Comparison of ENCODE assay signal across 8 mouse cellular contexts in genomic region chr14:121108439-121109115, GRCm38 (mm10).
DNase-seq lines count a peak whose midpoint lies in the region; ATAC-seq lines count a peak whose summit lies in the region.

No protein-coding gene starts in this region.

- H3K36me3 ChIP-seq in hindbrain, embryonic 15.5 days = no peaks in the 10 kb centered on the region
- H3K36me3 ChIP-seq in liver, embryonic 11.5 days (ENCODE audit: control insufficient read depth, insufficient read depth, low read length) = peaks cover 3% of the 10 kb centered on the region; the same call in 1 of the 2 replicates
- no peaks in the 10 kb centered on the region; the same call in 1 of the 2 replicates for H3K36me3 ChIP-seq in stomach, embryonic 14.5 days (ENCODE audit: control insufficient read depth, insufficient read depth, low read length)

- H3K27me3 ChIP-seq in hindbrain, embryonic 15.5 days = no peaks in the 10 kb centered on the region
- H3K27me3 ChIP-seq in liver, embryonic 11.5 days (replicated peaks; ENCODE audit: control insufficient read depth, insufficient read depth, low read length) = no peaks in the 10 kb centered on the region
- no peaks in the 10 kb centered on the region for H3K27me3 ChIP-seq in stomach, embryonic 14.5 days (ENCODE audit: control insufficient read depth, insufficient read depth, low read length)

- no peak overlapping the region for H3K9ac ChIP-seq in hindbrain, embryonic 15.5 days
- no peak overlapping the region for H3K9ac ChIP-seq in liver, embryonic 11.5 days (ENCODE audit: low read depth, low read length)
- H3K9ac ChIP-seq in stomach, embryonic 14.5 days (replicated peaks; ENCODE audit: low read depth, low read length) = no peak overlapping the region

- H3K4me1 ChIP-seq in hindbrain, embryonic 15.5 days (replicated peaks) = peaks cover 35% of the 10 kb centered on the region
- peaks cover 26% of the 10 kb centered on the region for H3K4me1 ChIP-seq in liver, embryonic 11.5 days (replicated peaks; ENCODE audit: control insufficient read depth, insufficient read depth, low read length)
- peaks cover 36% of the 10 kb centered on the region for H3K4me1 ChIP-seq in stomach, embryonic 14.5 days (ENCODE audit: control insufficient read depth, insufficient read depth, low read length)

- H3K4me3 ChIP-seq in hindbrain, embryonic 15.5 days = no peak overlapping the region
- H3K4me3 ChIP-seq in liver, embryonic 11.5 days (ENCODE audit: low read depth, low read length) = no peak overlapping the region
- no peak overlapping the region for H3K4me3 ChIP-seq in stomach, embryonic 14.5 days (ENCODE audit: low read depth, low read length)

- no peaks in the 10 kb centered on the region for H3K9me3 ChIP-seq in hindbrain, embryonic 15.5 days
- H3K9me3 ChIP-seq in liver, embryonic 11.5 days (ENCODE audit: control insufficient read depth, low read length) = no peaks in the 10 kb centered on the region
- H3K9me3 ChIP-seq in stomach, embryonic 14.5 days (ENCODE audit: control insufficient read depth, low read depth, low read length) = no peaks in the 10 kb centered on the region

- peak; percentile 89 for DNase-seq in NIH3T3 (ENCODE audit: low read depth)
- DNase-seq in embryo, embryonic 9.5 days (ENCODE audit: extremely low spot score) = peak; percentile 55
- no peak for DNase-seq in liver, embryonic 11.5 days (ENCODE audit: low spot score)
- no peak for DNase-seq in c-Kit-positive CD71-positive TER-119-positive erythroid progenitor cells, embryonic 14.5 days (ENCODE audit: low spot score)
- no peak for DNase-seq in frontal cortex, postnatal 36 days (ENCODE audit: low spot score in 2 of 2)

- no peak for ATAC-seq in hindbrain, embryonic 15.5 days (ENCODE audit: low FRiP score, low read depth)
- no peak for ATAC-seq in liver, embryonic 11.5 days (replicated peaks; ENCODE audit: low FRiP score)
- ATAC-seq in stomach, embryonic 14.5 days (ENCODE audit: insufficient number of reproducible peaks, insufficient read depth, low FRiP score, low read depth) = peak; percentile 74
- ATAC-seq in megakaryocyte-erythroid progenitor cell, adult 5-6 weeks (replicated peaks; ENCODE audit: low FRiP score, low TSS enrichment, poor library complexity, severe bottlenecking) = no peak

- H3K4me2 ChIP-seq in hindbrain, embryonic 15.5 days = no peak overlapping the region
- no peak overlapping the region for H3K4me2 ChIP-seq in liver, embryonic 11.5 days
- peak overlapping the region; percentile 25; the same call in 1 of the 2 replicates for H3K4me2 ChIP-seq in stomach, embryonic 14.5 days (replicated peaks; ENCODE audit: low read depth, low read length)

- WGBS in hindbrain, embryonic 15.5 days = 14% methylated on average over 8 of the region's 8 CpGs
- WGBS in liver, embryonic 11.5 days = 41% methylated on average over 8 of the region's 8 CpGs
- 3% methylated on average over 8 of the region's 8 CpGs for WGBS in stomach, embryonic 14.5 days

- peak overlapping the region; percentile 41 for H3K27ac ChIP-seq in hindbrain, embryonic 15.5 days (replicated peaks)
- peak overlapping the region; percentile 50; the same call in 1 of the 2 replicates for H3K27ac ChIP-seq in liver, embryonic 11.5 days (ENCODE audit: low read depth, low read length)
- peak overlapping the region; percentile 91 for H3K27ac ChIP-seq in stomach, embryonic 14.5 days (ENCODE audit: low read length)

Comparison
In these comparisons a context has a peak if more than half of its experiments do, and no peak if none do; other contexts are left out.
1. DNase-seq: peak in NIH3T3 (single experiment) and embryo, embryonic 9.5 days (single experiment); none in liver, embryonic 11.5 days (single experiment), c-Kit-positive CD71-positive TER-119-positive erythroid progenitor cells, embryonic 14.5 days (single experiment) and frontal cortex, postnatal 36 days (0 of 2).
2. H3K27ac ChIP-seq: peak in every context shown above with its lines; median percentile 91 in stomach, embryonic 14.5 days; 50 in liver, embryonic 11.5 days; 41 in hindbrain, embryonic 15.5 days.